Mouse (Mus musculus) telencephalon, adult 2 months (tissue): Measurements from ENCODE around the gene Pqlc3.

Experiments
- DNase-seq: peaks from one replicate; pipeline ENCODE4 v3.0.0-alpha.2; 2011; ENCODE audit warnings: low read depth, low spot score

Gene Pqlc3

GRCm38 (mm10) chr12:17009466-17009865 is 9.3 kb upstream of the Pqlc3 start:
- DNase-seq = no peak

GRCm38 (mm10) chr12:17001211-17001610 is 1.0 kb upstream of the Pqlc3 start:
- no peak for DNase-seq

- no peak for DNase-seq
These were observed 420 bp upstream of the Pqlc3 start for GRCm38 (mm10) chr12:17000628-17001027.

- DNase-seq = no peak
These were observed 1.1 kb downstream of the Pqlc3 start for GRCm38 (mm10) chr12:16999146-16999545.

GRCm38 (mm10) chr12:16996886-16997462 is 3.2 kb downstream of the Pqlc3 start:
- DNase-seq = peak; percentile 27

GRCm38 (mm10) chr12:16996281-16996680 is 3.9 kb downstream of the Pqlc3 start:
- no peak for DNase-seq

- no peak for DNase-seq
These were observed 5.9 kb downstream of the Pqlc3 start for GRCm38 (mm10) chr12:16994291-16994690.

GRCm38 (mm10) chr12:16992355-16992754 is 7.9 kb downstream of the Pqlc3 start:
- DNase-seq = no peak

- no peak for DNase-seq
These were observed 8.8 kb downstream of the Pqlc3 start for GRCm38 (mm10) chr12:16991376-16991775.

GRCm38 (mm10) chr12:16985778-16986177 is 14.4 kb downstream of the Pqlc3 start:
- DNase-seq = no peak

- DNase-seq = no peak
These were observed 23.1 kb downstream of the Pqlc3 start for GRCm38 (mm10) chr12:16977120-16977519.

GRCm38 (mm10) chr12:16966811-16967210 is 33.4 kb downstream of the Pqlc3 start:
- no peak for DNase-seq

- DNase-seq = no peak
These were observed 36.9 kb downstream of the Pqlc3 start for GRCm38 (mm10) chr12:16963354-16963753.

- no peak for DNase-seq
These were observed 41.4 kb downstream of the Pqlc3 start for GRCm38 (mm10) chr12:16958851-16959250.

GRCm38 (mm10) chr12:16948239-16948638 is 52.0 kb downstream of the Pqlc3 start:
- no peak for DNase-seq

- DNase-seq = no peak
These were observed 58.2 kb downstream of the Pqlc3 start for GRCm38 (mm10) chr12:16941976-16942375.
